23 mouse cellular contexts compared by ENCODE assay signal in genomic region chr13:56249593-56250341, GRCm38 (mm10). TPM values are rescaled to one million over a fixed set of nuclear protein-coding genes. Genes with fewer than 3 reads are reported as not detected.
DNase-seq lines count a peak whose midpoint lies in the region; ATAC-seq and TF ChIP-seq lines count a peak whose summit lies in the region.
"Had no signal": no experiment of that assay in that cellular context is flagged by ENCODE, and none has a peak within 500 bp of the region (broad histone marks: within the 10 kb centered on the region; RNA-seq: fewer than 3 reads in every experiment).

No protein-coding gene starts in this region.

- H3K27ac ChIP-seq in forebrain, embryonic 12.5 days = 0 out of 2 replicates have a peak overlapping the region, but pooled peaks have one; percentile 14
- H3K27ac ChIP-seq in forebrain, embryonic 15.5 days (replicated peaks) = no peak overlapping the region
- H3K27ac ChIP-seq in midbrain, embryonic 10.5 days (replicated peaks) = peak overlapping the region; percentile 28; the same call in 1 of the 2 replicates
- H3K27ac ChIP-seq in midbrain, embryonic 15.5 days = no peak overlapping the region
- no peak overlapping the region for H3K27ac ChIP-seq in neural tube, embryonic 11.5 days (ENCODE audit: low read depth, low read length)

- no peaks in the 10 kb centered on the region for H3K36me3 ChIP-seq in forebrain, embryonic 12.5 days (replicated peaks)
- no peaks in the 10 kb centered on the region for H3K36me3 ChIP-seq in forebrain, embryonic 15.5 days
- no peaks in the 10 kb centered on the region for H3K36me3 ChIP-seq in midbrain, embryonic 10.5 days
- no peaks in the 10 kb centered on the region for H3K36me3 ChIP-seq in midbrain, embryonic 15.5 days (replicated peaks)
- H3K36me3 ChIP-seq in neural tube, embryonic 11.5 days (ENCODE audit: control insufficient read depth, insufficient read depth, low read length) = no peaks in the 10 kb centered on the region

- TF ChIP-seq POLR2A in brain, embryonic 14.5 days (IDR thresholded peaks at IDR 0.05; ENCODE audit: borderline replicate concordance, extremely low read depth, insufficient read depth, insufficient read length, poor library complexity, severe bottlenecking) = no peak

- DNase-seq in midbrain, embryonic 10.5 days (ENCODE audit: low spot score) = peak; percentile 42
- peak; percentile 56 for DNase-seq in brain, embryonic 14.5 days (ENCODE audit: low read depth)
- peak; percentile 35 for DNase-seq in neural tube, embryonic 11.5 days (ENCODE audit: low spot score)
- no peak for DNase-seq in cerebellum, adult 8-10 months
- DNase-seq: adrenal gland, postnatal 10 days; B cell, adult 2 months; cerebellum, postnatal 10 days; heart, postnatal 36 days; kidney, adult 9 months; kidney, postnatal 25 days; liver; right cerebral cortex, postnatal 25 days; thymus, postnatal 36 days had no signal

- peak overlapping the region; percentile 52; the same call in 1 of the 2 replicates for H3K4me2 ChIP-seq in forebrain, embryonic 12.5 days
- no peak overlapping the region for H3K4me2 ChIP-seq in forebrain, embryonic 15.5 days (replicated peaks)
- H3K4me2 ChIP-seq in midbrain, embryonic 15.5 days = no peak overlapping the region
- peak overlapping the region; percentile 5; the same call in 1 of the 2 replicates for H3K4me2 ChIP-seq in neural tube, embryonic 11.5 days (ENCODE audit: low read depth)

- no peak for TF ChIP-seq CTCF in brain, embryonic 14.5 days (IDR thresholded peaks at IDR 0.05; ENCODE audit: borderline replicate concordance, extremely low read depth, insufficient read depth, insufficient read length)

- no peak for ATAC-seq in forebrain, embryonic 12.5 days (ENCODE audit: low FRiP score)
- ATAC-seq in forebrain, embryonic 15.5 days (replicated peaks) = no peak
- ATAC-seq in midbrain, embryonic 15.5 days (replicated peaks) = no peak
- ATAC-seq in neural tube, embryonic 11.5 days (ENCODE audit: insufficient read depth, low FRiP score, low TSS enrichment) = no peak
- ATAC-seq: inflammation-experienced regulatory T-cells, adult 6 months; lung, postnatal 0 days; Patski had no signal

- H3K4me3 ChIP-seq in forebrain, embryonic 12.5 days (replicated peaks) = no peak overlapping the region
- H3K4me3 ChIP-seq in forebrain, embryonic 15.5 days = no peak overlapping the region
- peak overlapping the region; percentile 56 for H3K4me3 ChIP-seq in midbrain, embryonic 10.5 days
- H3K4me3 ChIP-seq in midbrain, embryonic 15.5 days = no peak overlapping the region
- H3K4me3 ChIP-seq in neural tube, embryonic 11.5 days (ENCODE audit: low read depth, low read length) = 0 out of 2 replicates have a peak overlapping the region, but pooled peaks have one; percentile 10

- H3K27me3 ChIP-seq in forebrain, embryonic 12.5 days = peaks cover 90% of the 10 kb centered on the region
- peaks cover 82% of the 10 kb centered on the region for H3K27me3 ChIP-seq in forebrain, embryonic 15.5 days
- H3K27me3 ChIP-seq in midbrain, embryonic 10.5 days (ENCODE audit: low read depth, poor library complexity, severe bottlenecking) = peaks cover 98% of the 10 kb centered on the region
- peaks cover 88% of the 10 kb centered on the region for H3K27me3 ChIP-seq in midbrain, embryonic 15.5 days (replicated peaks)
- H3K27me3 ChIP-seq in neural tube, embryonic 11.5 days (ENCODE audit: control insufficient read depth, insufficient read depth, low read length) = peaks cover 78% of the 10 kb centered on the region

- no peak overlapping the region for H3K9ac ChIP-seq in forebrain, embryonic 12.5 days
- no peak overlapping the region for H3K9ac ChIP-seq in forebrain, embryonic 15.5 days (replicated peaks)
- H3K9ac ChIP-seq in midbrain, embryonic 15.5 days = no peak overlapping the region
- no peak overlapping the region; the same call in 1 of the 2 replicates for H3K9ac ChIP-seq in neural tube, embryonic 11.5 days (ENCODE audit: low read length)

- H3K9me3 ChIP-seq in forebrain, embryonic 12.5 days = no peaks in the 10 kb centered on the region
- H3K9me3 ChIP-seq in forebrain, embryonic 15.5 days = no peaks in the 10 kb centered on the region
- H3K9me3 ChIP-seq in midbrain, embryonic 10.5 days (replicated peaks) = no peaks in the 10 kb centered on the region
- H3K9me3 ChIP-seq in midbrain, embryonic 15.5 days = no peaks in the 10 kb centered on the region
- H3K9me3 ChIP-seq in neural tube, embryonic 11.5 days (ENCODE audit: control insufficient read depth, low read length) = no peaks in the 10 kb centered on the region

- under 1% methylated on average over 13 of the region's 13 CpGs for WGBS in forebrain, embryonic 12.5 days
- 2% methylated on average over 13 of the region's 13 CpGs for WGBS in forebrain, embryonic 15.5 days
- WGBS in midbrain, embryonic 10.5 days = under 1% methylated on average over 13 of the region's 13 CpGs
- WGBS in midbrain, embryonic 15.5 days = under 1% methylated on average over 13 of the region's 13 CpGs
- under 1% methylated on average over 13 of the region's 13 CpGs for WGBS in neural tube, embryonic 11.5 days

- H3K4me1 ChIP-seq in forebrain, embryonic 12.5 days = peaks cover 50% of the 10 kb centered on the region
- H3K4me1 ChIP-seq in forebrain, embryonic 15.5 days = peaks cover 16% of the 10 kb centered on the region
- H3K4me1 ChIP-seq in midbrain, embryonic 10.5 days = peaks cover 70% of the 10 kb centered on the region
- H3K4me1 ChIP-seq in midbrain, embryonic 15.5 days = peaks cover 29% of the 10 kb centered on the region
- H3K4me1 ChIP-seq in neural tube, embryonic 11.5 days (ENCODE audit: control insufficient read depth, insufficient read depth, low read length) = peaks cover 18% of the 10 kb centered on the region

RNA-seq across cellular contexts. Expression of gene Neurog1, which starts 2.2 kb away (rescaled TPM):
- 16.2 and 19.5 TPM in 2 replicates for polyA plus RNA-seq in forebrain, embryonic 12.5 days (2016; fragmentation: Nextera tagmentation; extraction: Ambion mirVana)
- 3.1 and 6.7 TPM in 2 replicates for polyA plus RNA-seq in forebrain, embryonic 15.5 days (2015; fragmentation: Nextera tagmentation; extraction: Ambion mirVana)
- 33.7 and 34.4 TPM in 2 replicates for polyA plus RNA-seq in midbrain, embryonic 10.5 days (2016; fragmentation: Nextera tagmentation; extraction: Ambion mirVana)
- 3.9 and 6.1 TPM in 2 replicates for polyA plus RNA-seq in midbrain, embryonic 15.5 days (2015; fragmentation: Nextera tagmentation; extraction: Ambion mirVana)
- polyA plus RNA-seq in brain, embryonic 14.5 days (2012; rRNA removed) = 10.1 and 17.1 TPM in 2 replicates
- 37.3 and 44.0 TPM in 2 replicates for polyA plus RNA-seq in neural tube, embryonic 11.5 days (2014; fragmentation: Nextera tagmentation; extraction: Ambion mirVana)
- polyA plus RNA-seq: heart, embryonic 14.5 days; inflammation-experienced regulatory T-cells, adult 6 months; liver, embryonic 16.5 days; lung, postnatal 0 days; spleen, adult 2 months; stomach, embryonic 14.5 days had no signal

RNA-seq across cellular contexts. Expression of gene Cxcl14, which starts 46.6 kb away (rescaled TPM):
- 19.5 and 26.3 TPM in 2 replicates for polyA plus RNA-seq in forebrain, embryonic 12.5 days (2016; fragmentation: Nextera tagmentation; extraction: Ambion mirVana)
- polyA plus RNA-seq in forebrain, embryonic 15.5 days (2015; fragmentation: Nextera tagmentation; extraction: Ambion mirVana) = 14.2 and 15.2 TPM in 2 replicates
- 5.4 and 9.3 TPM in 2 replicates for polyA plus RNA-seq in midbrain, embryonic 10.5 days (2016; fragmentation: Nextera tagmentation; extraction: Ambion mirVana)
- polyA plus RNA-seq in midbrain, embryonic 15.5 days (2015; fragmentation: Nextera tagmentation; extraction: Ambion mirVana) = 16.4 and 22.7 TPM in 2 replicates
- 30.1 and 35.9 TPM in 2 replicates for polyA plus RNA-seq in brain, embryonic 14.5 days (2012; rRNA removed)
- polyA plus RNA-seq in neural tube, embryonic 11.5 days (2014; fragmentation: Nextera tagmentation; extraction: Ambion mirVana) = 35.7 and 42.4 TPM in 2 replicates
- polyA plus RNA-seq: inflammation-experienced regulatory T-cells, adult 6 months had no signal

Comparison
In these comparisons a context has a peak if more than half of its experiments do, and no peak if none do; other contexts are left out.
1. H3K27ac ChIP-seq: peak in forebrain, embryonic 12.5 days (single experiment) and midbrain, embryonic 10.5 days (single experiment); none in forebrain, embryonic 15.5 days (single experiment), midbrain, embryonic 15.5 days (single experiment) and neural tube, embryonic 11.5 days (single experiment).
2. H3K4me2 ChIP-seq: peak in forebrain, embryonic 12.5 days (single experiment) and neural tube, embryonic 11.5 days (single experiment); none in forebrain, embryonic 15.5 days (single experiment) and midbrain, embryonic 15.5 days (single experiment).
3. H3K4me3 ChIP-seq: peak in midbrain, embryonic 10.5 days (single experiment) and neural tube, embryonic 11.5 days (single experiment); none in forebrain, embryonic 12.5 days (single experiment), forebrain, embryonic 15.5 days (single experiment) and midbrain, embryonic 15.5 days (single experiment).